In the genomic region with DNA sequence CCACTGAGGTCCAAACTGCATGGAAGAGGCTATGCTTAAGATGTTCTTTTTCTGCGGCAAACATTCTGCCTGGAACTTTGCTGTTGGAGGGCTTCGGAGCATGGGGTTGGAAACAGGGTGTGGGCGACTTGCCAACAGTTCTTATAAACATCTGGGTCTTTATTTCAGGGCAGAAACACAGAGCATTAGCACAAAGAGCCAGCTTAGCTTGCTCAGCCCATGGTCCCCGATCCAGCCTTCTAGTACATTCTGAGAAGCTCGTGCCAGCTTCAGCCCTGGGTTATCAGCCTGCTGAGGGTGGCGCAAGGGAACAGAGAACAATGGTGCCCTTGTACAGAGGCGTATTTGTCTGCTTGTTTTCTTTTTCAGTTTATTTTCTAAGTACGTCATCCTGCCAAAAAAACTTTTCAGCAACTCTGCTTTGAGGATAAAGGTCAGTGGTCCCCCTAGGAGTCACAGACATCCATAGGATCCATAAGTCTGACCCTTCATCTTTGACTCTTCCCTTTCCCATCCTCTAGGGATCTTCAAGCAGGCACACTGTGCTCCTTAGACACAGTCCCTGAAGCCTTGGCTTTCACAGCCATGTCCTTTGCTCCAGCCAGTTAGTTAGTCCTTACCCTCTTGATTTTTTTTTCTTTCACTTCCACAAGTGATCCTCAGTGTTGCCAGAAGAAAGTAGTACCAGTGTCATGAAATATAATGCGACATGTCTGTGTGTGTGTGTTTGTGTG, we compare ENCODE assay signal across 9 mouse cellular contexts. TPM values are rescaled to one million over a fixed set of nuclear protein-coding genes. Genes with fewer than 3 reads are reported as not detected.
DNase-seq lines count a peak whose midpoint lies in the region; ATAC-seq lines count a peak whose summit lies in the region.
"Had no signal": no experiment of that assay in that cellular context is flagged by ENCODE, and none has a peak within 500 bp of the region (broad histone marks: within the 10 kb centered on the region; RNA-seq: fewer than 3 reads in every experiment).

No protein-coding gene starts in this region.

- no peak for DNase-seq in frontal cortex, postnatal 14 days (ENCODE audit: low spot score in 2 of 2)
- peak; percentile 90 for DNase-seq in adipocyte (ENCODE audit: low spot score)
- DNase-seq in frontal cortex, postnatal 25 days (ENCODE audit: low spot score in 2 of 2), result peak; percentile 6 to 7
- DNase-seq in layer of hippocampus, postnatal 10 days (ENCODE audit: low spot score in 2 of 2), result peak; percentile 23 to 24
- peak; percentile 27 for DNase-seq in ovary, postnatal 36 days (ENCODE audit: low spot score)
- no peak for DNase-seq in urinary bladder, adult 2 months (ENCODE audit: low spot score)
- no peak for DNase-seq in midbrain, embryonic 10.5 days (ENCODE audit: low spot score)

- 84% methylated on average over 9 of the region's 9 CpGs for WGBS in midbrain, embryonic 10.5 days

- H3K4me3 ChIP-seq in midbrain, embryonic 10.5 days, result no peak overlapping the region
- H3K4me3 ChIP-seq: limb, embryonic 15.5 days had no signal

- ATAC-seq in frontal cortex, adult (ENCODE audit: low TSS enrichment), result peak; percentile 91

- no peaks in the 10 kb centered on the region for H3K4me1 ChIP-seq in midbrain, embryonic 10.5 days

- no peak overlapping the region for H3K27ac ChIP-seq in midbrain, embryonic 10.5 days (replicated peaks)
- H3K27ac ChIP-seq: limb, embryonic 15.5 days had no signal

- no peaks in the 10 kb centered on the region for H3K27me3 ChIP-seq in midbrain, embryonic 10.5 days (ENCODE audit: low read depth, poor library complexity, severe bottlenecking)
- H3K27me3 ChIP-seq: limb, embryonic 15.5 days had no signal

- H3K9me3 ChIP-seq in midbrain, embryonic 10.5 days (replicated peaks), result no peaks in the 10 kb centered on the region
- H3K9me3 ChIP-seq: limb, embryonic 15.5 days had no signal

- no peaks in the 10 kb centered on the region for H3K36me3 ChIP-seq in midbrain, embryonic 10.5 days
- H3K36me3 ChIP-seq: limb, embryonic 15.5 days had no signal

RNA-seq across cellular contexts. Expression of a gene that starts 4.5 kb away (rescaled TPM):
- total RNA-seq in layer of hippocampus, postnatal 10 days (2021), result not detected
- polyA plus RNA-seq in urinary bladder, adult 2 months (2012; rRNA removed), result not detected in 2 replicates
- polyA plus RNA-seq in midbrain, embryonic 10.5 days (2016; fragmentation: Nextera tagmentation; extraction: Ambion mirVana), result 0.15 and 0.29 TPM in 2 replicates

RNA-seq across cellular contexts. Expression of a gene that starts 22.9 kb away (rescaled TPM):
- 10 to 100 TPM; 14.1 to 14.6 TPM for total RNA-seq in layer of hippocampus, postnatal 10 days (2021)
- 31.5 and 35.5 TPM in 2 replicates for polyA plus RNA-seq in urinary bladder, adult 2 months (2012; rRNA removed)
- 2.6 and 3.1 TPM in 2 replicates for polyA plus RNA-seq in midbrain, embryonic 10.5 days (2016; fragmentation: Nextera tagmentation; extraction: Ambion mirVana)

Comparison
In these comparisons a context has a peak if more than half of its experiments do, and no peak if none do; other contexts are left out.
1. DNase-seq: peak in adipocyte (single experiment), frontal cortex, postnatal 25 days (2 of 2), layer of hippocampus, postnatal 10 days (2 of 2) and ovary, postnatal 36 days (single experiment); none in frontal cortex, postnatal 14 days (0 of 2), urinary bladder, adult 2 months (single experiment) and midbrain, embryonic 10.5 days (single experiment).